Mouse (Mus musculus) myocyte (in vitro differentiated cells): ENCODE measurements at regions not wholly inside any gene's neighbourhood (a gene's known extent, or its start where the extent isn't known, plus 50 kb on each side); places are given as distances from the start of the nearest gene placed in this dataset.

Source experiments
- MAX ChIP-seq: IDR thresholded peaks from one replicate; pipeline ENCODE4 v1.6.1; 2011; ENCODE audit warnings: low read depth, mild to moderate bottlenecking, control low read depth
- POLR2AphosphoS2 ChIP-seq: IDR thresholded peaks from one replicate; pipeline ENCODE4 v1.6.1; 2011; ENCODE audit warnings: low read depth, control low read depth; ENCODE audit not compliant: insufficient read length
- TCF12 ChIP-seq: IDR thresholded peaks from one replicate; pipeline ENCODE4 v1.6.1; 2011; ENCODE audit warnings: mild to moderate bottlenecking, control low read depth; ENCODE audit not compliant: poor library complexity, insufficient read depth, severe bottlenecking
- TCF3 ChIP-seq: IDR thresholded peaks from one replicate; pipeline ENCODE4 v1.6.1; 2011; ENCODE audit warnings: low read depth, control low read depth; ENCODE audit not compliant: insufficient read length

GRCm38 (mm10) chr15:96124397-96124796 lies 162.9 kb upstream of the Arid2 start:
- TF ChIP-seq MAX = no peak
- TF ChIP-seq TCF3 = no peak
- TF ChIP-seq TCF12 = no peak
- no peak for TF ChIP-seq POLR2AphosphoS2
